Mouse (Mus musculus) erythroblast, embryonic 14.5 days (primary cell): Measurements from ENCODE around the gene Jag2. TPM values are rescaled to one million over a fixed set of nuclear protein-coding genes. Genes with fewer than 3 reads are reported as not detected.

Experiments
- H3K27me3 ChIP-seq: 2 replicates; pipeline ENCODE4 v1.6.1; 2012; ENCODE audit warnings: inconsistent platforms; ENCODE audit not compliant: control insufficient read depth
- H3K36me3 ChIP-seq: 2 replicates; pipeline ENCODE4 v1.6.1; 2012; ENCODE audit warnings: mild to moderate bottlenecking, inconsistent platforms; ENCODE audit not compliant: control insufficient read depth
- H3K4me1 ChIP-seq: 2 replicates; pipeline ENCODE4 v1.6.1; 2012; ENCODE audit warnings: inconsistent platforms; ENCODE audit not compliant: control insufficient read depth
- H3K4me3 ChIP-seq: replicated peaks from 2 replicates; pipeline ENCODE3; 2012; ENCODE audit warnings: moderate library complexity, mild to moderate bottlenecking, inconsistent platforms
- H3K9me3 ChIP-seq: 2 replicates; pipeline ENCODE4 v1.6.1; 2012; ENCODE audit warnings: low read length, inconsistent platforms, mixed read lengths; ENCODE audit not compliant: control insufficient read depth
- GATA1 ChIP-seq: IDR thresholded peaks from 2 replicates; pipeline ENCODE4 v1.6.1; 2012; ENCODE audit warnings: low read length, inconsistent platforms, mixed read lengths
- TAL1 ChIP-seq: IDR thresholded peaks from 3 replicates; pipeline ENCODE4 v1.6.1; 2012; ENCODE audit warnings: low read length, inconsistent platforms, mixed read lengths
- polyA plus RNA-seq: library from polyadenylated mRNA; stranded (reverse); fragments of >175 nt; gene quantifications from 2 replicates; pipeline ENCODE4 v1.2.3, GENCODE M21; 2012

The Jag2 gene
- polyA plus RNA-seq, 1 experiment: not detected

GRCm38 (mm10) chr12:112869783-112870204, 59.8 kb downstream of the Jag2 start:
- Histone ChIP-seq H3K4me1 (no peaks in the 10 kb centered on the region; the same call in 1 of the 2 replicates), H3K36me3 (no peaks in the 10 kb centered on the region), H3K4me3 (no peak overlapping the region), H3K9me3 (no peaks in the 10 kb centered on the region), H3K27me3 (peaks cover 40% of the 10 kb centered on the region)
- no peak for TF ChIP-seq TAL1
- no peak for TF ChIP-seq GATA1

- no peak for TF ChIP-seq TAL1
- TF ChIP-seq GATA1: no peak
- H3K9me3 ChIP-seq: no peaks in the 10 kb centered on the region
- no peaks in the 10 kb centered on the region for H3K36me3 ChIP-seq
- no peaks in the 10 kb centered on the region; the same call in 1 of the 2 replicates for H3K4me1 ChIP-seq
- peaks cover 26% of the 10 kb centered on the region for H3K27me3 ChIP-seq
- H3K4me3 ChIP-seq: no peak within 1 kb of the TSS
Measured at GRCm38 (mm10) chr12:112868178-112869087, 61.1 kb downstream of the Jag2 start, which contains the start of gene Gpr132. Gene Gpr132, minus strand, starts transcription at chr12:112868228.

GRCm38 (mm10) chr12:112867106-112867674, 62.4 kb downstream of the Jag2 start:
- Histone ChIP-seq H3K9me3 (no peaks in the 10 kb centered on the region), H3K27me3 (peaks cover 19% of the 10 kb centered on the region), H3K4me3 (no peak overlapping the region), H3K36me3 (no peaks in the 10 kb centered on the region), H3K4me1 (no peaks in the 10 kb centered on the region; the same call in 1 of the 2 replicates)
- TF ChIP-seq GATA1 (no peak), TAL1 (no peak)

- Histone ChIP-seq H3K27me3 (peaks cover 16% of the 10 kb centered on the region), H3K4me1 (no peaks in the 10 kb centered on the region; the same call in 1 of the 2 replicates), H3K9me3 (no peaks in the 10 kb centered on the region), H3K4me3 (no peak overlapping the region), H3K36me3 (no peaks in the 10 kb centered on the region)
- TF ChIP-seq TAL1 (no peak), GATA1 (no peak)
Measured at GRCm38 (mm10) chr12:112866467-112867080, 63.0 kb downstream of the Jag2 start.

GRCm38 (mm10) chr12:112864804-112865203, 64.8 kb downstream of the Jag2 start:
- Histone ChIP-seq H3K36me3 (no peaks in the 10 kb centered on the region), H3K4me3 (no peak overlapping the region), H3K4me1 (no peaks in the 10 kb centered on the region; the same call in 1 of the 2 replicates), H3K9me3 (no peaks in the 10 kb centered on the region), H3K27me3 (peaks cover 5% of the 10 kb centered on the region)
- TF ChIP-seq GATA1 (no peak), TAL1 (no peak)

- H3K36me3 ChIP-seq: no peaks in the 10 kb centered on the region
- no peaks in the 10 kb centered on the region for H3K27me3 ChIP-seq
- TF ChIP-seq GATA1 (no peak), TAL1 (no peak)
- no peak overlapping the region for H3K4me3 ChIP-seq
- no peaks in the 10 kb centered on the region for H3K9me3 ChIP-seq
- H3K4me1 ChIP-seq: no peaks in the 10 kb centered on the region; the same call in 1 of the 2 replicates
Measured at GRCm38 (mm10) chr12:112861911-112862321, 67.7 kb downstream of the Jag2 start.

GRCm38 (mm10) chr12:112860765-112861164, 68.8 kb downstream of the Jag2 start:
- Histone ChIP-seq H3K4me3 (no peak overlapping the region), H3K4me1 (no peaks in the 10 kb centered on the region; the same call in 1 of the 2 replicates), H3K36me3 (no peaks in the 10 kb centered on the region), H3K9me3 (no peaks in the 10 kb centered on the region), H3K27me3 (no peaks in the 10 kb centered on the region)
- TF ChIP-seq TAL1 (no peak), GATA1 (no peak)

GRCm38 (mm10) chr12:112859930-112860329, 69.6 kb downstream of the Jag2 start:
- Histone ChIP-seq H3K36me3 (no peaks in the 10 kb centered on the region), H3K4me1 (no peaks in the 10 kb centered on the region), H3K9me3 (no peaks in the 10 kb centered on the region), H3K4me3 (no peak overlapping the region), H3K27me3 (no peaks in the 10 kb centered on the region)
- TF ChIP-seq GATA1 (no peak), TAL1 (no peak)
